Mouse (Mus musculus) yolk sac, embryonic 10.5 days (tissue): ENCODE data around the gene Zfp672.

Experiments used
- DNase-seq: peaks from one replicate; pipeline ENCODE4 v3.0.0-alpha.2; 2017; ENCODE audit warnings: low spot score

Zfp672 gene

GRCm38 (mm10) chr11:58282518-58282917 lies 47.6 kb downstream of the Zfp672 start:
- no peak for DNase-seq

- no peak for DNase-seq
Observed at GRCm38 (mm10) chr11:58281970-58282496, 48.1 kb downstream of the Zfp672 start.

- no peak for DNase-seq
Observed at GRCm38 (mm10) chr11:58275756-58276155, 54.4 kb downstream of the Zfp672 start.

- no peak for DNase-seq
Observed at GRCm38 (mm10) chr11:58274572-58274971, 55.6 kb downstream of the Zfp672 start, which contains the start of gene 4930438A08Rik. Gene 4930438A08Rik, plus strand, starts transcription at chr11:58274799.

GRCm38 (mm10) chr11:58268285-58268684 lies 61.9 kb downstream of the Zfp672 start:
- DNase-seq: no peak
